Mouse (Mus musculus) intestine, postnatal 0 days (tissue): ENCODE data around the gene Lpp. TPM values are rescaled to one million over a fixed set of nuclear protein-coding genes. Genes with fewer than 3 reads are reported as not detected.
A peak's percentile ranks its signal among the peaks of the same experiment; 100 is the strongest.

ENCODE experiments used
- ATAC-seq: fragments of 200-750 bp; cut with Nextera tagmentation; 2 replicates; pipeline ENCODE4 v1.8.0; 2017; ENCODE audit warnings: mild to moderate bottlenecking, moderate TSS enrichment, moderate library complexity
- H3K27ac ChIP-seq: fragments of 300-500 bp; sonication (generic); 2 replicates; pipeline ENCODE4 v1.5.1; 2014; ENCODE audit warnings: mild to moderate bottlenecking, low read depth, low read length, moderate library complexity
- H3K27me3 ChIP-seq: fragments of 300-500 bp; sonication (generic); replicated peaks from 2 replicates; pipeline ENCODE4 v1.6.1; 2014; ENCODE audit warnings: low read length, mixed read lengths; ENCODE audit not compliant: control insufficient read depth, insufficient read depth
- H3K36me3 ChIP-seq: fragments of 300-500 bp; sonication (generic); 2 replicates; pipeline ENCODE4 v1.6.1; 2014; ENCODE audit warnings: mild to moderate bottlenecking, moderate library complexity; ENCODE audit not compliant: control insufficient read depth, insufficient read depth
- H3K4me1 ChIP-seq: fragments of 300-500 bp; sonication (generic); replicated peaks from 2 replicates; pipeline ENCODE4 v1.6.1; 2014; ENCODE audit warnings: antibody characterized with exemption, low read length, mixed read lengths; ENCODE audit not compliant: control insufficient read depth, insufficient read depth
- H3K4me2 ChIP-seq: fragments of 300-500 bp; sonication (generic); replicated peaks from 2 replicates; pipeline ENCODE4 v1.6.1; 2014; ENCODE audit warnings: low read depth, mild to moderate bottlenecking, moderate library complexity
- H3K4me3 ChIP-seq: fragments of 300-500 bp; sonication (generic); 2 replicates; pipeline ENCODE4 v1.5.1; 2014; ENCODE audit warnings: low read depth, low read length
- H3K9ac ChIP-seq: fragments of 300-500 bp; sonication (generic); 2 replicates; pipeline ENCODE4 v1.6.1; 2014; ENCODE audit warnings: mild to moderate bottlenecking, low read depth, low read length
- H3K9me3 ChIP-seq: fragments of 300-500 bp; sonication (generic); 2 replicates; pipeline ENCODE4 v1.6.1; 2016; ENCODE audit warnings: mixed run types; ENCODE audit not compliant: control insufficient read depth
- CTCF ChIP-seq: sonication (generic); IDR thresholded peaks from 2 replicates; pipeline ENCODE4 v1.5.1; 2016; ENCODE audit warnings: low read depth, mild to moderate bottlenecking, control low read depth, antibody characterized with exemption, moderate library complexity
- WGBS: fragments of 180-500 bp; shearing (Covaris S2); extraction: QIAGEN DNeasy Blood & Tissue Kit; methylation state at CpG from one replicate; pipeline ENCODE4 v1.1.7; 2014; 5-methylcytosine and 5-hydroxymethylcytosine counted together
- polyA plus RNA-seq: library from polyadenylated mRNA; unstranded; fragments of >200 nt; fragmentation: Nextera tagmentation; extraction: Ambion mirVana; gene quantifications from 2 replicates; pipeline ENCODE4 v1.2.1, GENCODE M21; 2015

The Lpp gene
- polyA plus RNA-seq, 1 experiment from 2014 or later, result 32.8 TPM

GRCm38 (mm10) chr16:24559811-24560210 lies 166.5 kb downstream of the Lpp start:
- H3K4me3 ChIP-seq, result no peak overlapping the region
- H3K27me3 ChIP-seq, result no peaks in the 10 kb centered on the region
- H3K9me3 ChIP-seq, result no peaks in the 10 kb centered on the region
- no peak overlapping the region for H3K4me2 ChIP-seq
- ATAC-seq, result no peak
- WGBS, result 95% methylated on average over 4 of the region's 4 CpGs
- TF ChIP-seq CTCF, result no peak
- H3K4me1 ChIP-seq, result no peaks in the 10 kb centered on the region
- no peak overlapping the region for H3K9ac ChIP-seq
- H3K36me3 ChIP-seq, result peaks cover 4% of the 10 kb centered on the region
- no peak overlapping the region for H3K27ac ChIP-seq

GRCm38 (mm10) chr16:24560998-24561397 lies 167.7 kb downstream of the Lpp start:
- no peak overlapping the region for H3K4me2 ChIP-seq
- 0 out of 2 replicates have a peak, but pooled peaks cover 1% of the 10 kb centered on the region for H3K4me1 ChIP-seq
- TF ChIP-seq CTCF, result no peak
- H3K9ac ChIP-seq, result no peak overlapping the region
- no peak overlapping the region for H3K4me3 ChIP-seq
- no peaks in the 10 kb centered on the region for H3K27me3 ChIP-seq
- WGBS, result 88% methylated on average over 2 of the region's 2 CpGs
- peaks cover 4% of the 10 kb centered on the region for H3K36me3 ChIP-seq
- no peak for ATAC-seq
- H3K27ac ChIP-seq, result no peak overlapping the region
- H3K9me3 ChIP-seq, result no peaks in the 10 kb centered on the region

- TF ChIP-seq CTCF, result no peak
Observed at GRCm38 (mm10) chr16:24561602-24562001, 168.3 kb downstream of the Lpp start.

GRCm38 (mm10) chr16:24565311-24565710 lies 172.0 kb downstream of the Lpp start:
- H3K4me2 ChIP-seq, result no peak overlapping the region
- 88% methylated on average over 7 of the region's 7 CpGs for WGBS
- no peaks in the 10 kb centered on the region for H3K27me3 ChIP-seq
- H3K4me1 ChIP-seq, result 0 out of 2 replicates have a peak, but pooled peaks cover 6% of the 10 kb centered on the region
- H3K27ac ChIP-seq, result no peak overlapping the region
- no peaks in the 10 kb centered on the region for H3K36me3 ChIP-seq
- TF ChIP-seq CTCF, result no peak
- no peak overlapping the region for H3K9ac ChIP-seq
- no peak overlapping the region for H3K4me3 ChIP-seq
- no peaks in the 10 kb centered on the region for H3K9me3 ChIP-seq
- no peak for ATAC-seq

More at GRCm38 (mm10) chr16:24561602-24562001, 168.3 kb downstream of the Lpp start:
- no peaks in the 10 kb centered on the region for H3K27me3 ChIP-seq
- H3K4me2 ChIP-seq, result no peak overlapping the region
- H3K9ac ChIP-seq, result no peak overlapping the region
- no peak overlapping the region for H3K27ac ChIP-seq
- H3K4me3 ChIP-seq, result no peak overlapping the region
- no peaks in the 10 kb centered on the region for H3K9me3 ChIP-seq
- no peak for ATAC-seq
- 87% methylated on average over 4 of the region's 4 CpGs for WGBS
- peaks cover 4% of the 10 kb centered on the region for H3K36me3 ChIP-seq
- 0 out of 2 replicates have a peak, but pooled peaks cover 6% of the 10 kb centered on the region for H3K4me1 ChIP-seq

- ATAC-seq, result peak; percentile 51; the same call in 1 of the 2 replicates
- H3K4me1 ChIP-seq, result 0 out of 2 replicates have a peak, but pooled peaks cover 6% of the 10 kb centered on the region
- no peak overlapping the region for H3K4me3 ChIP-seq
- H3K36me3 ChIP-seq, result no peaks in the 10 kb centered on the region
- H3K4me2 ChIP-seq, result no peak overlapping the region
- no peaks in the 10 kb centered on the region for H3K27me3 ChIP-seq
- no peak for TF ChIP-seq CTCF
- WGBS, result 26% methylated on average over 3 of the region's 3 CpGs
- no peaks in the 10 kb centered on the region for H3K9me3 ChIP-seq
- no peak overlapping the region for H3K27ac ChIP-seq
- no peak overlapping the region for H3K9ac ChIP-seq
Observed at GRCm38 (mm10) chr16:24566277-24566676, 173.0 kb downstream of the Lpp start.

- no peak overlapping the region for H3K27ac ChIP-seq
- H3K4me2 ChIP-seq, result no peak overlapping the region
- no peak overlapping the region for H3K4me3 ChIP-seq
- H3K27me3 ChIP-seq, result no peaks in the 10 kb centered on the region
- TF ChIP-seq CTCF, result no peak
- H3K9me3 ChIP-seq, result no peaks in the 10 kb centered on the region
- H3K36me3 ChIP-seq, result no peaks in the 10 kb centered on the region
- 0 out of 2 replicates have a peak, but pooled peaks cover 6% of the 10 kb centered on the region for H3K4me1 ChIP-seq
- WGBS, result 98% methylated on average over 3 of the region's 3 CpGs
- no peak for ATAC-seq
- no peak overlapping the region for H3K9ac ChIP-seq
Observed at GRCm38 (mm10) chr16:24567562-24567961, 174.3 kb downstream of the Lpp start.

- no peak overlapping the region for H3K4me2 ChIP-seq
- no peak for TF ChIP-seq CTCF
- WGBS, result 51% methylated on average over 3 of the region's 3 CpGs
- 0 out of 2 replicates have a peak, but pooled peaks cover 6% of the 10 kb centered on the region for H3K4me1 ChIP-seq
- no peak overlapping the region for H3K27ac ChIP-seq
- H3K27me3 ChIP-seq, result no peaks in the 10 kb centered on the region
- ATAC-seq, result no peak
- no peaks in the 10 kb centered on the region for H3K9me3 ChIP-seq
- no peaks in the 10 kb centered on the region for H3K36me3 ChIP-seq
- no peak overlapping the region for H3K9ac ChIP-seq
- H3K4me3 ChIP-seq, result no peak overlapping the region
Observed at GRCm38 (mm10) chr16:24568061-24568460, 174.8 kb downstream of the Lpp start.
